Mouse (Mus musculus): ENCODE results near the gene Wdr91. TPM values are rescaled to one million over a fixed set of nuclear protein-coding genes. Genes with fewer than 3 reads are reported as not detected.

Wdr91 gene
- polyA plus RNA-seq, 2 experiments, result 9.5 to 21.5 TPM

DNA sequence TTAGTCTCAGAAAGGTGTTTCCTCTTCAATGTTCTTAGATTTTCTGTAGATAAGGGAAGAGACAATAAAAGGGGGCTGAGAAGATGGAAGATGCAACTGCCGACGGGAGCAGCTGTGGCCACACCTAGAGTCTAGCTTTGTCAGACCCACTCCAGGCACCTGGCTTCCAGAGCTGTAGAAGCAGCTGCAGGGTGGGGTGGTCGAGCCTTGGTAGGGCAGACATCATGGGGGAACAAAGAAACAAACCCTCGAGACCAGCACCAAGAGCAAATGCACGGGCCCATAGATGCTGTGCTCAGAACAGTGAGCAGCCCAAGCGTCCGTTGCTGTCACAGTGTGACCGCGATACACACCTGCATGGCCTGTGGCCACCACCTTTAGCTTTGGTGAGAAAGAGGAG, 31.8 kb upstream of the Wdr91 start:
- no peak for DNase-seq (ENCODE audit: low read depth in 3 of 3, low spot score in 3 of 3)
- H3K4me2 ChIP-seq (ENCODE audit: low read depth), result no peak overlapping the region
- ATAC-seq (ENCODE audit: insufficient read depth), result no peak
- H3K4me1 ChIP-seq (replicated peaks; ENCODE audit: control insufficient read depth in 2 of 2, insufficient read depth in 2 of 2, low read length in 1 of 2), result peaks cover 0 to 9% of the 10 kb centered on the region in 2 experiments; a peak in 2 of 4 replicates
- WGBS (ENCODE audit: insufficient replicate concordance), result 75% methylated on average over 9 of the region's 9 CpGs
- H3K4me3 ChIP-seq (ENCODE audit: insufficient read depth in 1 of 2, low read depth in 2 of 2, low read length in 2 of 2), result no peak overlapping the region
- no peaks in the 10 kb centered on the region for H3K9me3 ChIP-seq (ENCODE audit: control insufficient read depth, low read length)
- no peak overlapping the region for H3K9ac ChIP-seq (replicated peaks)
- H3K27me3 ChIP-seq (ENCODE audit: control insufficient read depth, insufficient read depth, low read length), result no peaks in the 10 kb centered on the region
- no peaks in the 10 kb centered on the region for H3K36me3 ChIP-seq (replicated peaks; ENCODE audit: control insufficient read depth, insufficient read depth, low read depth)
- H3K27ac ChIP-seq, result no peak overlapping the region
- TF ChIP-seq CTCF (IDR thresholded peaks at IDR 0.05; ENCODE audit: low read depth) (no peak), EP300 (IDR thresholded peaks at IDR 0.05; ENCODE audit: low read depth) (no peak)

DNA sequence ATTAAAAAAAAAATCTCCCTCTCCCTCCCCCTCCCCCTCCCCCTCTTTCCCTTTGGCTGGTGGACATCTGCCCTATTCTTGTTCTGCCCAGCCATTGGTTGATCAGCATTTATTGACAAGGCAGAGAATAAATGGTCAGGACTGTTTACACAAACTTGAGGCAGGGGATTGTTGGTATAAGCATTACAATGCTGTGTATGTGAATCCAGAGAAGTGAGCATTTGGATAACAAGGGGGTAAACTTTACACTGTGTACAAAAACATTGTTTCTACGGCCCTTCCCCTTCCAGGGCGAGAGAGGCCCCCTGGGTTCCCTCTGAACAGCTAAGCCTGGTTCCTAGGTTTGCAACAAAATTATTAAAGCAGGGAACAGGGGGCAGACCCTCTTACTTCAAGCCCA, 30.8 kb upstream of the Wdr91 start:
- no peak overlapping the region for H3K27ac ChIP-seq
- 47% methylated on average over 2 of the region's 2 CpGs for WGBS (ENCODE audit: insufficient replicate concordance)
- H3K4me2 ChIP-seq (ENCODE audit: low read depth), result no peak overlapping the region
- no peaks in the 10 kb centered on the region for H3K36me3 ChIP-seq (replicated peaks; ENCODE audit: control insufficient read depth, insufficient read depth, low read depth)
- no peaks in the 10 kb centered on the region for H3K27me3 ChIP-seq (ENCODE audit: control insufficient read depth, insufficient read depth, low read length)
- no peak overlapping the region for H3K4me3 ChIP-seq (ENCODE audit: insufficient read depth in 1 of 2, low read depth in 2 of 2, low read length in 2 of 2)
- TF ChIP-seq CTCF (IDR thresholded peaks at IDR 0.05; ENCODE audit: low read depth) (no peak), EP300 (IDR thresholded peaks at IDR 0.05; ENCODE audit: low read depth) (no peak)
- peaks cover 0 to 9% of the 10 kb centered on the region in 2 experiments; a peak in 2 of 4 replicates for H3K4me1 ChIP-seq (replicated peaks; ENCODE audit: control insufficient read depth in 2 of 2, insufficient read depth in 2 of 2, low read length in 1 of 2)
- H3K9ac ChIP-seq (replicated peaks), result no peak overlapping the region
- no peaks in the 10 kb centered on the region for H3K9me3 ChIP-seq (ENCODE audit: control insufficient read depth, low read length)
- DNase-seq (ENCODE audit: low read depth in 3 of 3, low spot score in 3 of 3), result no peak
- ATAC-seq (ENCODE audit: insufficient read depth), result no peak

DNA sequence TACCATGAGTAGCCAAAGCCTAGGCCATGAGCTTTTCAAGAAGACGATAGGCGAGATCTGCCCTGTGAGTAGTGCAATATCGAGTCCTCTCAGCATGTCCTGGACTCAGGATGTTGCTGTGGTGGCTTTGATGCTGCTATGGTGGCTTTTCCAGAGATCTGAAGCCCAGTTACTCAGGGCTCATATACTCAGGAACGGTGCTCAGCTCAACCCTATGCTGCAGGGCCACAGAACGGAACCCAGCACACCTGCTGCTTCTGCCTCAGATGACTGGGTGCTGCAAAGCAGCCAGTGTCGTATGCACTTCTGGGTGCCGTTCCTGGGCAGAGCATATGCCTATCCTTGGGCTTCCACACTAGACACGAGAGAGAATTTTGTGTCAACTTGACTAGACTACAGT, 28.8 kb upstream of the Wdr91 start:
- DNase-seq (ENCODE audit: low read depth in 3 of 3, low spot score in 3 of 3) (no peak), ATAC-seq (ENCODE audit: insufficient read depth) (no peak)
- Histone ChIP-seq H3K9ac (replicated peaks) (no peak overlapping the region), H3K4me1 (replicated peaks; ENCODE audit: control insufficient read depth in 2 of 2, insufficient read depth in 2 of 2, low read length in 1 of 2) (peaks cover 0 to 9% of the 10 kb centered on the region in 2 experiments; a peak in 2 of 4 replicates), H3K27me3 (ENCODE audit: control insufficient read depth, insufficient read depth, low read length) (no peaks in the 10 kb centered on the region), H3K27ac (no peak overlapping the region), H3K9me3 (ENCODE audit: control insufficient read depth, low read length) (no peaks in the 10 kb centered on the region), H3K4me2 (ENCODE audit: low read depth) (no peak overlapping the region), H3K4me3 (ENCODE audit: insufficient read depth in 1 of 2, low read depth in 2 of 2, low read length in 2 of 2) (no peak overlapping the region), H3K36me3 (replicated peaks; ENCODE audit: control insufficient read depth, insufficient read depth, low read depth) (no peaks in the 10 kb centered on the region)
- TF ChIP-seq EP300 (IDR thresholded peaks at IDR 0.05; ENCODE audit: low read depth), result no peak
- TF ChIP-seq CTCF (IDR thresholded peaks at IDR 0.05; ENCODE audit: low read depth), result no peak
- 75% methylated on average over 8 of the region's 8 CpGs for WGBS (ENCODE audit: insufficient replicate concordance)

DNA sequence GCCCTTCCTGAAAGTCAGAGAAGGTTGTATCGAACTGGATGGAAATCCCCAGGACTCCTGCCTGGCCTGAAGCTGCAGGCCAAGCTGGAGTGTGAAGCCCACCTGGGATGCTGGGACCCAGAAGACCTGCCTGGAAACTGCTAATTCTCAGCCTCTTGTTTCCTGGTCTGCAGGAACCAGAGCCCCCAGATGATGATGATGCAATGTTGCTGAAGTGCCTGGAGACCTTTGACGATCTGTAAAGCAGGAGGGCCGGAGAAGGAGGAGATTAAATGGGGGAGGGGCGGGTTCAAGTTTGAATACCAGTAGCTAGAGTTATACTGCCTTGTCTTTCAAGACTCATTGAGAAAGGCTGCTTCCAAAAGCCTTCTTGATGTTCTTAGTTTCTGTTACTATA, 28.3 kb upstream of the Wdr91 start:
- H3K9me3 ChIP-seq (ENCODE audit: control insufficient read depth, low read length), result no peaks in the 10 kb centered on the region
- DNase-seq (ENCODE audit: low read depth in 3 of 3, low spot score in 3 of 3) (no peak), ATAC-seq (ENCODE audit: insufficient read depth) (no peak)
- H3K4me2 ChIP-seq (ENCODE audit: low read depth), result no peak overlapping the region
- H3K27ac ChIP-seq, result no peak overlapping the region
- no peak overlapping the region for H3K9ac ChIP-seq (replicated peaks)
- peaks cover 0 to 9% of the 10 kb centered on the region in 2 experiments; a peak in 2 of 4 replicates for H3K4me1 ChIP-seq (replicated peaks; ENCODE audit: control insufficient read depth in 2 of 2, insufficient read depth in 2 of 2, low read length in 1 of 2)
- H3K4me3 ChIP-seq (ENCODE audit: insufficient read depth in 1 of 2, low read depth in 2 of 2, low read length in 2 of 2), result no peak overlapping the region
- TF ChIP-seq CTCF (IDR thresholded peaks at IDR 0.05; ENCODE audit: low read depth) (no peak), EP300 (IDR thresholded peaks at IDR 0.05; ENCODE audit: low read depth) (no peak)
- no peaks in the 10 kb centered on the region for H3K36me3 ChIP-seq (replicated peaks; ENCODE audit: control insufficient read depth, insufficient read depth, low read depth)
- no peaks in the 10 kb centered on the region for H3K27me3 ChIP-seq (ENCODE audit: control insufficient read depth, insufficient read depth, low read length)
- 27% methylated on average over 4 of the region's 4 CpGs for WGBS (ENCODE audit: insufficient replicate concordance)

DNA sequence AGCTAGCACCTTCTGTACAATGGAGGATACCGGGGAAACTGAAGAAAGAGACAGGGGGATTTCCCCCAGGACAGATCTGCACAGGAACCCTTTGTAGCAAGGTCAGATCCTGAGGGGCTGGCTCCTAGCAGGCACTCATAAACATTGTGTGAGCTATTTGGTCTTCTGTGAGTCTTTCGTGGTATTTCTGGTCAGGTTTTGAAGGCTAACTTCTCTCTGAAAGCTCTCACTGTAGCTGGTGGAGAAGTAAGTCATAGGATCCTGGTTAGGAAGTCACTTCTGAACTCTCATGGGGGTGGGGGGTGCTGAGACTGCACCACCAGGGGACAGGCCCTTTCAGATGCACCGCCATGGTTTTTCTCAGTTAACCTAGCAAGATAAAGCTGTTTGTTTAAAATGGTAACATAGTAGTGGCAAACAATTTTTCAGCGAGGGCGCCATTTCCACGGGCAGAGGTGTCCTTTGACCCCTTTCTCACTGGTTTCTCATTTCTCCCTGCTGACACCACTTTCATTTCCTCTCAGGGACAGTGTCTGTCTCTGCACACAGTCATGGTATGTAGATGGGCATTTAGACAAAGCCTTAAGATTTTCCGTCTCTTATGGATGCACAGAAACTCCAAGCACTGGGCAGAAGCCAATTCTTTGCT, 27.7 kb upstream of the Wdr91 start:
- Histone ChIP-seq H3K27me3 (ENCODE audit: control insufficient read depth, insufficient read depth, low read length) (no peaks in the 10 kb centered on the region), H3K27ac (no peak overlapping the region), H3K4me2 (ENCODE audit: low read depth) (no peak overlapping the region), H3K4me3 (ENCODE audit: insufficient read depth in 1 of 2, low read depth in 2 of 2, low read length in 2 of 2) (no peak overlapping the region), H3K36me3 (replicated peaks; ENCODE audit: control insufficient read depth, insufficient read depth, low read depth) (no peaks in the 10 kb centered on the region), H3K9me3 (ENCODE audit: control insufficient read depth, low read length) (no peaks in the 10 kb centered on the region), H3K4me1 (replicated peaks; ENCODE audit: control insufficient read depth in 2 of 2, insufficient read depth in 2 of 2, low read length in 1 of 2) (peaks cover 0 to 9% of the 10 kb centered on the region in 2 experiments; a peak in 2 of 4 replicates), H3K9ac (replicated peaks) (no peak overlapping the region)
- WGBS (ENCODE audit: insufficient replicate concordance), result 30% methylated on average over 7 of the region's 7 CpGs
- TF ChIP-seq EP300 (IDR thresholded peaks at IDR 0.05; ENCODE audit: low read depth) (no peak), CTCF (IDR thresholded peaks at IDR 0.05; ENCODE audit: low read depth) (no peak)
- DNase-seq (ENCODE audit: low read depth in 3 of 3, low spot score in 3 of 3) (no peak), ATAC-seq (ENCODE audit: insufficient read depth) (no peak)

Measured in liver, embryonic 14.5 days (tissue).